Comparison of ENCODE assay signal across 9 mouse cellular contexts in genomic region chr2:30285004-30285403, GRCm38 (mm10). TPM values are rescaled to one million over a fixed set of nuclear protein-coding genes. Genes with fewer than 3 reads are reported as not detected.
DNase-seq lines count a peak whose midpoint lies in the region; ATAC-seq and TF ChIP-seq lines count a peak whose summit lies in the region.
"Had no signal": no experiment of that assay in that cellular context is flagged by ENCODE, and none has a peak within 500 bp of the region (broad histone marks: within the 10 kb centered on the region; RNA-seq: fewer than 3 reads in every experiment).

No protein-coding gene starts in this region.

- WGBS in forebrain, embryonic 16.5 days: 92% methylated on average over 5 of the region's 5 CpGs
- 69% methylated on average over 5 of the region's 5 CpGs for WGBS in liver, postnatal 0 days (ENCODE audit: insufficient replicate concordance)

- no peaks in the 10 kb centered on the region for H3K27me3 ChIP-seq in C2C12 (ENCODE audit: control insufficient read depth, insufficient read depth, insufficient read length)
- no peaks in the 10 kb centered on the region for H3K27me3 ChIP-seq in forebrain, embryonic 16.5 days (replicated peaks; ENCODE audit: control insufficient read depth, insufficient read depth, low read length)
- no peaks in the 10 kb centered on the region for H3K27me3 ChIP-seq in liver, postnatal 0 days (ENCODE audit: insufficient read depth, low read length)

- peak overlapping the region; percentile 96 for H3K4me2 ChIP-seq in forebrain, embryonic 16.5 days (ENCODE audit: low read length)
- H3K4me2 ChIP-seq in liver, postnatal 0 days (ENCODE audit: low read depth, low read length): peak overlapping the region; percentile 96

- H3K79me3 ChIP-seq in C2C12 (ENCODE audit: low read depth): peaks cover 41% of the 10 kb centered on the region

- H3K36me3 ChIP-seq in C2C12 (ENCODE audit: control insufficient read depth, insufficient read depth): peaks cover 12% of the 10 kb centered on the region
- H3K36me3 ChIP-seq in forebrain, embryonic 16.5 days (ENCODE audit: control insufficient read depth, insufficient read depth): no peaks in the 10 kb centered on the region
- H3K36me3 ChIP-seq in liver, postnatal 0 days (replicated peaks; ENCODE audit: insufficient read depth, low read length): no peaks in the 10 kb centered on the region; the same call in 1 of the 2 replicates

- peak overlapping the region; percentile 99 for H3K4me3 ChIP-seq in gastrocnemius, adult 2 months
- peak overlapping the region; percentile 94 for H3K4me3 ChIP-seq in C2C12 (ENCODE audit: insufficient read depth, poor library complexity, severe bottlenecking)
- H3K4me3 ChIP-seq in forebrain, embryonic 16.5 days (replicated peaks; ENCODE audit: low read length): peak overlapping the region; percentile 93
- H3K4me3 ChIP-seq in liver, postnatal 0 days (ENCODE audit: low read depth, low read length): 0 out of 2 replicates have a peak overlapping the region, but pooled peaks have one; percentile 75

- H3K27ac ChIP-seq in gastrocnemius, adult 2 months: no peak overlapping the region
- no peak overlapping the region for H3K27ac ChIP-seq in forebrain, embryonic 16.5 days (ENCODE audit: low read length)
- no peak overlapping the region for H3K27ac ChIP-seq in liver, postnatal 0 days (ENCODE audit: low read depth)

- peaks cover 21% of the 10 kb centered on the region for H3K4me1 ChIP-seq in forebrain, embryonic 16.5 days (replicated peaks; ENCODE audit: control insufficient read depth, insufficient read depth, low read length)
- H3K4me1 ChIP-seq in liver, postnatal 0 days (ENCODE audit: insufficient read depth): peaks cover 23% of the 10 kb centered on the region

- TF ChIP-seq EP300 in liver, postnatal 0 days (IDR thresholded peaks at IDR 0.05; ENCODE audit: low read depth): no peak

- ATAC-seq in forebrain, embryonic 16.5 days: no peak
- ATAC-seq in liver, postnatal 0 days: no peak

- peaks cover 61% of the 10 kb centered on the region for H3K79me2 ChIP-seq in C2C12 (ENCODE audit: control insufficient read depth, insufficient read depth)

- DNase-seq in gastrocnemius, adult 2 months: no peak
- DNase-seq in gastrocnemius, postnatal 14 days: no peak
- no peak for DNase-seq in liver, postnatal 0 days
- no peak for DNase-seq in adrenal gland, adult 8-10 months
- DNase-seq in gastrocnemius, adult 8-10 months (ENCODE audit: low spot score in 2 of 2): no peak
- DNase-seq in thymus, postnatal 36 days: no peak

- no peak overlapping the region for H3K9ac ChIP-seq in forebrain, embryonic 16.5 days (replicated peaks; ENCODE audit: low read depth, low read length)
- H3K9ac ChIP-seq in liver, postnatal 0 days (replicated peaks): peak overlapping the region; percentile 82

- intact Hi-C loops in gastrocnemius, adult 2 months (cut with DNase I): loop anchor here (5.0 kb wide), 1 partner anchor 72 kb away; the partner anchor contains the start of gene Sh3glb2
- intact Hi-C loops in gastrocnemius, postnatal 14 days (cut with DNase I; ENCODE audit: low total_unique reads): no loop called here

- no peak overlapping the region for H3ac ChIP-seq in C2C12 (ENCODE audit: control insufficient read depth, insufficient read length, low read depth)

- H3K9me3 ChIP-seq in forebrain, embryonic 16.5 days (ENCODE audit: control insufficient read depth, low read length): no peaks in the 10 kb centered on the region
- H3K9me3 ChIP-seq in liver, postnatal 0 days (ENCODE audit: low read length): no peaks in the 10 kb centered on the region

- TF ChIP-seq CTCF in gastrocnemius, adult 2 months (IDR thresholded peaks at IDR 0.05): no peak
- no peak for TF ChIP-seq CTCF in C2C12 (IDR thresholded peaks at IDR 0.05; ENCODE audit: control insufficient read depth, insufficient read depth, insufficient read length)
- 0 out of 2 replicates have a peak, but pooled peaks have one; percentile 5 for TF ChIP-seq CTCF in liver, postnatal 0 days (IDR thresholded peaks at IDR 0.05; ENCODE audit: low read depth)

TF ChIP-seq in C2C12, 6 proteins besides CTCF, POLR2A, EP300 and RAD21:
- TF ChIP-seq FOSL1 (IDR thresholded peaks at IDR 0.05; ENCODE audit: insufficient read depth, low read length, poor library complexity, severe bottlenecking) (no peak), CEBPB (IDR thresholded peaks at IDR 0.05; ENCODE audit: low read depth) (no peak), USF1 (IDR thresholded peaks at IDR 0.05; ENCODE audit: low read depth) (no peak), MAX (IDR thresholded peaks at IDR 0.05) (no peak), MYOG (IDR thresholded peaks at IDR 0.05; ENCODE audit: control insufficient read depth, extremely low read depth, insufficient read length) (no peak), MYOD1 (IDR thresholded peaks at IDR 0.05; ENCODE audit: control insufficient read depth, insufficient read length, low read depth) (no peak)

RNA-seq across cellular contexts. Expression of gene Dolk, which starts 1.1 kb away (rescaled TPM):
- total RNA-seq in gastrocnemius, adult 2 months (2021): 10 to 100 TPM; 20.2 to 21.0 TPM
- total RNA-seq in gastrocnemius, postnatal 14 days (2021): 10 to 100 TPM; 18.8 to 18.9 TPM
- polyA plus RNA-seq in C2C12 (2012; fragmentation: generic; extraction: Trizol): 28.3 TPM
- 30.2 and 35.9 TPM in 2 replicates for polyA plus RNA-seq in forebrain, embryonic 16.5 days (2015; fragmentation: Nextera tagmentation; extraction: Ambion mirVana)
- polyA plus RNA-seq in liver, postnatal 0 days (2015; fragmentation: Nextera tagmentation; extraction: Ambion mirVana): 14.0 and 14.1 TPM in 2 replicates
- 10 to 100 TPM; 31.2 to 42.7 (median 37.6) TPM for total RNA-seq in adrenal gland, adult 8-10 months (2022)
- 10 to 100 TPM; 20.5 to 26.2 (median 24.6) TPM for total RNA-seq in gastrocnemius, adult 8-10 months (2022)

RNA-seq across cellular contexts. Expression of gene Nup188, which starts 1.2 kb away (rescaled TPM):
- 1 to 10 TPM; 8.4 to 9.9 TPM for total RNA-seq in gastrocnemius, adult 2 months (2021)
- 10 to 100 TPM; 10.5 to 13.1 TPM for total RNA-seq in gastrocnemius, postnatal 14 days (2021)
- polyA plus RNA-seq in C2C12 (2012; fragmentation: generic; extraction: Trizol): 54.6 TPM
- 25.3 and 26.2 TPM in 2 replicates for polyA plus RNA-seq in forebrain, embryonic 16.5 days (2015; fragmentation: Nextera tagmentation; extraction: Ambion mirVana)
- polyA plus RNA-seq in liver, postnatal 0 days (2015; fragmentation: Nextera tagmentation; extraction: Ambion mirVana): 6.2 and 7.5 TPM in 2 replicates
- total RNA-seq in adrenal gland, adult 8-10 months (2022): 10 to 100 TPM; 28.2 to 33.6 (median 30.2) TPM
- 1 to 10 TPM; 6.0 to 8.8 (median 7.2) TPM for total RNA-seq in gastrocnemius, adult 8-10 months (2022)

RNA-seq across cellular contexts. Expression of gene Gm28038, which starts 4.2 kb away (rescaled TPM):
- 1 to 10 TPM in 1 of 2 experiments, not detected in 1; 1.8 TPM for total RNA-seq in gastrocnemius, adult 2 months (2021)
- under 1 TPM in 1 of 2 experiments, not detected in 1; 0.90 TPM for total RNA-seq in gastrocnemius, postnatal 14 days (2021)
- polyA plus RNA-seq in C2C12 (2012; fragmentation: generic; extraction: Trizol): 0.16 TPM
- not detected in 2 replicates for polyA plus RNA-seq in forebrain, embryonic 16.5 days (2015; fragmentation: Nextera tagmentation; extraction: Ambion mirVana)
- polyA plus RNA-seq in liver, postnatal 0 days (2015; fragmentation: Nextera tagmentation; extraction: Ambion mirVana): not detected in 2 replicates
- not detected for total RNA-seq in adrenal gland, adult 8-10 months (2022)
- not detected for total RNA-seq in gastrocnemius, adult 8-10 months (2022)
- total RNA-seq: layer of hippocampus, adult 18-20 months had no signal

RNA-seq across cellular contexts. Expression of gene Phyhd1, which starts 19.0 kb away (rescaled TPM):
- 10 to 100 TPM; 27.8 to 34.5 TPM for total RNA-seq in gastrocnemius, adult 2 months (2021)
- 10 to 100 TPM; 11.0 to 14.3 TPM for total RNA-seq in gastrocnemius, postnatal 14 days (2021)
- polyA plus RNA-seq in C2C12 (2012; fragmentation: generic; extraction: Trizol): 1.4 TPM
- polyA plus RNA-seq in forebrain, embryonic 16.5 days (2015; fragmentation: Nextera tagmentation; extraction: Ambion mirVana): 9.4 and 9.5 TPM in 2 replicates
- 19.3 and 23.2 TPM in 2 replicates for polyA plus RNA-seq in liver, postnatal 0 days (2015; fragmentation: Nextera tagmentation; extraction: Ambion mirVana)
- 10 to 100 TPM; 12.0 to 20.7 (median 15.4) TPM for total RNA-seq in adrenal gland, adult 8-10 months (2022)
- total RNA-seq in gastrocnemius, adult 8-10 months (2022): 10 to 100 TPM in 2 of 4 experiments, 1 to 10 TPM in 2; 7.7 to 14.2 (median 11.0) TPM

RNA-seq across cellular contexts. Expression of gene Gm28035, which starts 44.6 kb away (rescaled TPM):
- total RNA-seq in gastrocnemius, adult 2 months (2021): 1 to 10 TPM; 1.1 to 1.4 TPM
- 1 to 10 TPM in 1 of 2 experiments, under 1 TPM in 1; 0.59 to 1.7 TPM for total RNA-seq in gastrocnemius, postnatal 14 days (2021)
- 0.01 TPM for polyA plus RNA-seq in C2C12 (2012; fragmentation: generic; extraction: Trizol)
- 0.46 and 0.58 TPM in 2 replicates for polyA plus RNA-seq in forebrain, embryonic 16.5 days (2015; fragmentation: Nextera tagmentation; extraction: Ambion mirVana)
- 0.14 and 0.18 TPM in 2 replicates for polyA plus RNA-seq in liver, postnatal 0 days (2015; fragmentation: Nextera tagmentation; extraction: Ambion mirVana)
- 1 to 10 TPM in 3 of 4 experiments, under 1 TPM in 1; 0.58 to 5.3 (median 2.8) TPM for total RNA-seq in adrenal gland, adult 8-10 months (2022)
- under 1 TPM in 3 of 4 experiments, not detected in 1; 0.22 to 0.78 (median 0.40) TPM for total RNA-seq in gastrocnemius, adult 8-10 months (2022)
